Mouse (Mus musculus) common myeloid progenitor, adult 5-6 weeks (primary cell): ENCODE data around the gene Sec14l4. TPM values are rescaled to one million over a fixed set of nuclear protein-coding genes. Genes with fewer than 3 reads are reported as not detected.
A peak's percentile ranks its signal among the peaks of the same experiment; 100 is the strongest.
"Not testable (repeated sequence)": the region's sequence is repeated elsewhere in the genome, so short reads cannot be mapped to it uniquely, and the experiment has no call there.

Experiments
- ATAC-seq: replicated peaks from 2 replicates; pipeline ENCODE4 v1.8.0; 2016; ENCODE audit warnings: low read depth, mild to moderate bottlenecking, moderate TSS enrichment, inconsistent platforms; ENCODE audit not compliant: poor library complexity, severe bottlenecking
- total RNA-seq: library from RNA; stranded (forward); fragments of 200-1000, 187-1606 nt; gene quantifications from 2 replicates; pipeline ENCODE4 v1.2.3, GENCODE M21; 2017

Gene Sec14l4
- not detected in 2 replicates for total RNA-seq

GRCm38 (mm10) chr11:4031126-4031941, at the start of gene Sec14l4:
TSS of gene Sec14l4 (plus strand) at chr11:4031462.
- ATAC-seq: no peak

GRCm38 (mm10) chr11:3981536-3981935, 49.7 kb upstream of the Sec14l4 start:
- ATAC-seq: no peak

- no peak for ATAC-seq
Measured at GRCm38 (mm10) chr11:3982275-3983209, 48.7 kb upstream of the Sec14l4 start.

GRCm38 (mm10) chr11:3983291-3983862, 47.9 kb upstream of the Sec14l4 start, which contains the start of gene Gal3st1:
TSS of gene Gal3st1 (plus strand) at chr11:3983636.
- ATAC-seq: no peak

GRCm38 (mm10) chr11:3983863-3984745, 47.2 kb upstream of the Sec14l4 start:
- ATAC-seq: no peak

- ATAC-seq: no peak
Measured at GRCm38 (mm10) chr11:3989748-3990147, 41.5 kb upstream of the Sec14l4 start.

GRCm38 (mm10) chr11:3993132-3993531, 38.1 kb upstream of the Sec14l4 start:
- no peak for ATAC-seq

GRCm38 (mm10) chr11:3993914-3994313, 37.3 kb upstream of the Sec14l4 start:
- no peak for ATAC-seq

- no peak for ATAC-seq
Measured at GRCm38 (mm10) chr11:3995511-3995910, 35.8 kb upstream of the Sec14l4 start.

- no peak for ATAC-seq
Measured at GRCm38 (mm10) chr11:3996840-3997239, 34.4 kb upstream of the Sec14l4 start.

- peak; percentile 73 for ATAC-seq
Measured at GRCm38 (mm10) chr11:3997978-3998720, 33.1 kb upstream of the Sec14l4 start.

GRCm38 (mm10) chr11:3999547-3999946, 31.7 kb upstream of the Sec14l4 start:
- ATAC-seq: no peak

- peak; percentile 83 for ATAC-seq
Measured at GRCm38 (mm10) chr11:4001603-4002002, 29.7 kb upstream of the Sec14l4 start.

GRCm38 (mm10) chr11:4005220-4005805, 25.9 kb upstream of the Sec14l4 start:
- ATAC-seq: peak; percentile 53

GRCm38 (mm10) chr11:4006462-4006861, 24.8 kb upstream of the Sec14l4 start:
- ATAC-seq: no peak

GRCm38 (mm10) chr11:4012616-4013015, 18.6 kb upstream of the Sec14l4 start:
- ATAC-seq: no peak

GRCm38 (mm10) chr11:4015796-4016195, 15.5 kb upstream of the Sec14l4 start:
- ATAC-seq: not testable (repeated sequence)

GRCm38 (mm10) chr11:4022111-4022510, 9.2 kb upstream of the Sec14l4 start:
- not testable (repeated sequence) for ATAC-seq
